Mouse (Mus musculus) forebrain, embryonic 15.5 days (tissue): ENCODE measurements at regions not wholly inside any gene's neighbourhood (a gene's known extent, or its start where the extent isn't known, plus 50 kb on each side); places are given as distances from the start of the nearest gene placed in this dataset.

Source experiments
- ATAC-seq: fragments of 200-750 bp; cut with Nextera tagmentation; replicated peaks from 2 replicates; pipeline ENCODE4 v1.8.0; 2017; ENCODE audit warnings: mild to moderate bottlenecking, moderate TSS enrichment, moderate library complexity
- H3K27ac ChIP-seq: fragments of 300-500 bp; sonication (generic); replicated peaks from 2 replicates; pipeline ENCODE4 v1.5.1; 2015; ENCODE audit warnings: mild to moderate bottlenecking, inconsistent platforms
- H3K27me3 ChIP-seq: fragments of 300-500 bp; sonication (generic); 2 replicates; pipeline ENCODE4 v1.6.1; 2015; ENCODE audit warnings: inconsistent platforms
- H3K36me3 ChIP-seq: fragments of 300-500 bp; sonication (generic); 2 replicates; pipeline ENCODE4 v1.6.1; 2015; ENCODE audit warnings: mild to moderate bottlenecking, inconsistent platforms
- H3K4me1 ChIP-seq: fragments of 300-500 bp; sonication (generic); 2 replicates; pipeline ENCODE4 v1.6.1; 2015; ENCODE audit warnings: inconsistent platforms
- H3K4me2 ChIP-seq: fragments of 300-500 bp; sonication (generic); replicated peaks from 2 replicates; pipeline ENCODE4 v1.6.1; 2015; ENCODE audit warnings: mild to moderate bottlenecking, inconsistent platforms
- H3K4me3 ChIP-seq: fragments of 300-500 bp; sonication (generic); 2 replicates; pipeline ENCODE4 v1.5.1; 2015; ENCODE audit warnings: mild to moderate bottlenecking, inconsistent platforms
- H3K9ac ChIP-seq: fragments of 300-500 bp; sonication (generic); replicated peaks from 2 replicates; pipeline ENCODE4 v1.6.1; 2015; ENCODE audit warnings: mild to moderate bottlenecking, inconsistent platforms
- H3K9me3 ChIP-seq: fragments of 300-500 bp; sonication (generic); 2 replicates; pipeline ENCODE4 v1.6.1; 2016; ENCODE audit warnings: inconsistent platforms
- WGBS: fragments of 180-500 bp; shearing (Covaris S2); methylation state at CpG from one replicate; pipeline ENCODE4 v1.1.7; 2015; ENCODE audit warnings: mixed read lengths; 5-methylcytosine and 5-hydroxymethylcytosine counted together

DNA sequence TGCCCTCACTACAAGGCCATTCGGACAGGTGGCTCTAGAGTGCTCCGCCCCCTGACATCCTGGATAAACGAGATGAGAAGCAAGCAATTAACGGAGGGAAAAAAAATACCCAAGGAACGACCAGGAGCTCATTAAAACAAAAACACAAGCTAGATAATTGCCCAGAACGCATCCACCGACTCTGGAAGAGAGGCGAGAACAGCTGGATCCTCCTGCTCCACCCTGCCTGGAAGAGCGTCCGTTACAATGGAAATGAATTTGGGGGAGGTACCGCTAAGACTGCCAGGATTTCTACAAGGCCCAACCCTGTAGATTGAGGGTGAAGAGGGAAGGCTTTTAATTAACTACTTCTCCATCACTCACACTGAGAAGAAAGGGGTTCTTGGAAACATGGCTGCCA lies 85.6 kb upstream of the Spaca7 start:
- ATAC-seq, result no peak

GRCm38 (mm10) chr8:12489194-12489593 lies 83.6 kb upstream of the Spaca7 start:
- H3K9ac ChIP-seq, result no peak overlapping the region
- WGBS, result 98% methylated on average over 5 of the region's 5 CpGs
- no peak overlapping the region for H3K4me3 ChIP-seq
- H3K27me3 ChIP-seq, result no peaks in the 10 kb centered on the region
- H3K4me1 ChIP-seq, result peaks cover 28% of the 10 kb centered on the region
- no peaks in the 10 kb centered on the region for H3K9me3 ChIP-seq
- H3K36me3 ChIP-seq, result no peaks in the 10 kb centered on the region
- no peak overlapping the region for H3K4me2 ChIP-seq
- no peak for ATAC-seq
- no peak overlapping the region for H3K27ac ChIP-seq

More for the DNA sequence above, 85.6 kb upstream of the Spaca7 start:
- 21% methylated on average over 11 of the region's 11 CpGs for WGBS
- Histone ChIP-seq H3K9ac (no peak overlapping the region), H3K36me3 (no peaks in the 10 kb centered on the region), H3K4me2 (no peak overlapping the region), H3K4me1 (peaks cover 30% of the 10 kb centered on the region), H3K27me3 (no peaks in the 10 kb centered on the region), H3K27ac (peak overlapping the region; percentile 50), H3K9me3 (no peaks in the 10 kb centered on the region), H3K4me3 (no peak overlapping the region)

DNA sequence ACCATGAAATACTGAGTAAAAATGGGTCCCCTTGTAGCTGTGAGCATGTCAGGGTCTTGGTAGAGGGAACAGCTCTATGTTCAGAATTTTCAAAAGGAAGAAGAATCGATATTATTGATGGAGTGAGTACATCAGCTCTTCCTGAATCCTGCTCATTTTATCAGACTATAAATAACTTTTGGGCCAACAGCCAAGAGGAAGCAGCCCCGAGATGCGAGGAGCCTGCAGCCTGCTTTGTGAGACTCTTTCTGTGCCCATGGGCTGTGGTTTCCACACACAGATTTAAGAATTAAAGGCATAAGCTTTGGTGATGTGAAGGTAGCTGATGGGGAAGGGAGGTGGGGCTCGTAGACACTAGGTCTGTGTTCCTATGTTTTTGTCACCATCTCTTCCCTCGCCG lies 81.4 kb upstream of the Spaca7 start:
- no peak for ATAC-seq
- Histone ChIP-seq H3K27ac (no peak overlapping the region), H3K4me3 (no peak overlapping the region), H3K9me3 (no peaks in the 10 kb centered on the region), H3K36me3 (no peaks in the 10 kb centered on the region), H3K4me1 (peaks cover 12% of the 10 kb centered on the region), H3K9ac (no peak overlapping the region), H3K27me3 (no peaks in the 10 kb centered on the region), H3K4me2 (no peak overlapping the region)
- WGBS, result 68% methylated on average over 6 of the region's 6 CpGs

- Histone ChIP-seq H3K4me3 (no peak overlapping the region), H3K4me2 (no peak overlapping the region), H3K9ac (no peak overlapping the region), H3K27me3 (no peaks in the 10 kb centered on the region), H3K36me3 (no peaks in the 10 kb centered on the region), H3K4me1 (peaks cover 5% of the 10 kb centered on the region), H3K27ac (no peak overlapping the region), H3K9me3 (no peaks in the 10 kb centered on the region)
- no peak for ATAC-seq
- 75% methylated on average over 2 of the region's 2 CpGs for WGBS
Observed at GRCm38 (mm10) chr8:12492461-12492860, 80.4 kb upstream of the Spaca7 start.

DNA sequence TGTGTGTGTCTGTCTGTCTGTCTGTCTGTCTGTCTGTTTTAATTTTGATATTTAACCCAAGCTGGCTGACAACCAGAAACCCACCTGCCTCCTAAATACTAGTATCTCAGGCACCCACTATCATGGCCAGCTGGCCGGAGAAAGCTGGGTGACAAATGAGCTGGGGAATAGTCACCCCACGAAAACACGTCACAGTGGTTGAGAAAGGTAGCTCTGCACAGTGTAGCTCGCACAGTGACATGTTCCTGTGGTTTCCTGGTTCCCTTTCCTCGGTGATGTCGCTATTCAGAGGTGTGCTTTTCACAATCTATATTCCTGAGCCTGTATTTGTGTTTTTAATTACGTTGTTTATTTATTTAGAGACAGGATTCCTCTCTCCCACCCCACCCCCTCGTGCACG lies 78.3 kb upstream of the Spaca7 start:
- Histone ChIP-seq H3K9me3 (no peaks in the 10 kb centered on the region), H3K9ac (no peak overlapping the region), H3K4me1 (peaks cover 4% of the 10 kb centered on the region; the same call in 1 of the 2 replicates), H3K36me3 (no peaks in the 10 kb centered on the region), H3K27me3 (no peaks in the 10 kb centered on the region), H3K4me2 (no peak overlapping the region), H3K4me3 (no peak overlapping the region), H3K27ac (no peak overlapping the region)
- ATAC-seq, result no peak
- whole genome bisulfite sequencing, result 80% methylated on average over 9 of the region's 9 CpGs

- no peaks in the 10 kb centered on the region for H3K36me3 ChIP-seq
- H3K27ac ChIP-seq, result no peak overlapping the region
- ATAC-seq, result no peak
- no peaks in the 10 kb centered on the region for H3K9me3 ChIP-seq
- no peaks in the 10 kb centered on the region for H3K27me3 ChIP-seq
- H3K4me1 ChIP-seq, result peaks cover 29% of the 10 kb centered on the region
- H3K4me2 ChIP-seq, result no peak overlapping the region
- WGBS, result 12% methylated on average over 6 of the region's 6 CpGs
- H3K4me3 ChIP-seq, result no peak overlapping the region
- H3K9ac ChIP-seq, result no peak overlapping the region
Observed at GRCm38 (mm10) chr8:12497420-12497819, 75.4 kb upstream of the Spaca7 start.

DNA sequence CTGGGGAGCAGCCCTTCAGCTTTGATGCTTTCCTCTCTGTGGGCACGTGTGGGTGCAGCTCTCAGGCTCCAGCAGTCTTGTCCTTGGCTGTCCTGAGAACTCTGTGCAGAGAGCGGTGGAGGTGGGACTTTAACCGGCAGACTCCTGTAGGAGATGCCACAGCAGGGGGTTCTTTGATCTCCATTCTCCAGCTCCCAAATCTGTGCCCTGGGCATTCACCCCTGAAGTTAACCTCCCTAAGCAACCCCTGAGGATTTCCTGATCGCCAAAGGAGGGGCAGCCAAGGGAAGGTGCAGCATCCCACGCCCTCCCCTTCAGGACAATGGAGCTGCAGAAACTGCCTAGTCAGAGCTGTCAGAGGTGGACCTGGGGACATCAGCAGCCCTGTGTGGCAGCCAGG lies 73.2 kb upstream of the Spaca7 start:
- no peak overlapping the region for H3K4me2 ChIP-seq
- 25% methylated on average over 5 of the region's 5 CpGs for WGBS
- no peak overlapping the region for H3K4me3 ChIP-seq
- no peak for ATAC-seq
- H3K9me3 ChIP-seq, result no peaks in the 10 kb centered on the region
- no peak overlapping the region for H3K9ac ChIP-seq
- H3K4me1 ChIP-seq, result peaks cover 48% of the 10 kb centered on the region
- no peaks in the 10 kb centered on the region for H3K36me3 ChIP-seq
- H3K27ac ChIP-seq, result no peak overlapping the region
- no peaks in the 10 kb centered on the region for H3K27me3 ChIP-seq

DNA sequence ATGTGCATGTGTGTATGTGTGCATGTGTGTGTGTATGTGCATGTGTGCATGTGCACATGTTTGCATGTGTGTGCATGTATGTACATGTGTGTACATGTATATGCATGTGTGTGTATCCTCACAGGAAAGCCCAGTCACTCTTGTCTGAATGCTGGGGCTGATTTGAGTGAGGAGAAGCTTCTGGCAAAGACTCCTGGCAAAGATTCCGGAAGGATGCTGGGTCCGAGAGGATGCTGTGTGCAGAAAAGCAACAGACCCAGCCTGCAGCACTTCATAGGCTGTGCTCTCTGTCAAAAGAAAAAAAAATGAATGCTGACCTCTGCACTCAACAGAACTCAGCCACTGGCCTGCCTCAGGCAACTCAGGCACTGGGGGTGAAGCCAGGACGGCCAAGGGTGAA lies 72.5 kb upstream of the Spaca7 start:
- no peak for ATAC-seq
- Histone ChIP-seq H3K27me3 (no peaks in the 10 kb centered on the region), H3K36me3 (no peaks in the 10 kb centered on the region), H3K9me3 (no peaks in the 10 kb centered on the region), H3K4me2 (no peak overlapping the region), H3K9ac (no peak overlapping the region), H3K4me3 (no peak overlapping the region), H3K27ac (no peak overlapping the region), H3K4me1 (peaks cover 53% of the 10 kb centered on the region)
- 40% methylated on average over 3 of the region's 3 CpGs for WGBS

DNA sequence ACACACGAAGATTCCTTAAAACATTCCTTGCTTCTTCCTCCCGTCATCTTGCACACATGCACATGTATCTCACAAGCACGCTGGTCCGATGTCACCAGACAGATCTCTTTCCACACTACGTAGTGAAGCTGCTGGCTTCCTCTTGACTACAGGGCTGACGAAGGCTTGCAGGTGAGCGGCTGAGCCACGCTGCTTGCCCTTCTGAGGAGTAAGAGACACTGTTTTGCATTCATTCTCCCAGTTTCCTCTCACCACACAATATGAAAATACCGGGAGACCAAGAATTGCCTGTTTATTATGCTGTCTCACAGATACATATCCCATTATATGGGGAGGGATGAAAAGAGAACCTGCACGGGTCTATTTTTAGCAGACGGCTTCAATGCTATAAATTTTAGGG lies 71.0 kb upstream of the Spaca7 start:
- Histone ChIP-seq H3K9me3 (no peaks in the 10 kb centered on the region), H3K4me3 (peak overlapping the region; percentile 33), H3K9ac (peak overlapping the region; percentile 30), H3K4me2 (peak overlapping the region; percentile 57), H3K27me3 (no peaks in the 10 kb centered on the region), H3K27ac (peak overlapping the region; percentile 74), H3K36me3 (no peaks in the 10 kb centered on the region), H3K4me1 (peaks cover 53% of the 10 kb centered on the region)
- 4% methylated on average over 11 of the region's 11 CpGs for WGBS
- ATAC-seq, result no peak

GRCm38 (mm10) chr8:12502321-12502775 lies 70.5 kb upstream of the Spaca7 start:
- Histone ChIP-seq H3K4me2 (peak overlapping the region; percentile 57), H3K27ac (peak overlapping the region; percentile 74), H3K36me3 (no peaks in the 10 kb centered on the region), H3K4me3 (peak overlapping the region; percentile 33), H3K9me3 (no peaks in the 10 kb centered on the region), H3K27me3 (no peaks in the 10 kb centered on the region), H3K4me1 (peaks cover 51% of the 10 kb centered on the region), H3K9ac (peak overlapping the region; percentile 30; the same call in 1 of the 2 replicates)
- peak; percentile 87 for ATAC-seq
- WGBS, result under 1% methylated on average over 22 of the region's 22 CpGs

DNA sequence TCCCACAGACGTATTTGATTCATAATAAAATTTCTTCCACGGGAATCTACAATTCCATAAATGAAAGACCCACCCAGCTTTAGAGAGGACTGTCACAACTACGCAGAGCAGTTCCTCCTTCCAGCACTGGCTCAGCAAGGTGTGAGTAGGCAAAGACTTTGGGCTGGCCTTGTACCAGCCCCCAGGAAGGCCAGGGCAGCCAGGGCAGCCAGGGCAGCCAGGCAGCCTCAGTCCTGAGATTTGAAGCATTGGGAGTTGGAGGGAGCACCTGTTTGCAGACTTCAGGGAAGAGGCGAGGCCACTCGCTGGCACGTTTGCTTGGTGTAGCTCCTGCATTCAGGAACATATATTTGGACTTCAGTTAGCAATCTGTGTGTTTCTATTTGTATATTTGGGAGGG lies 70.0 kb upstream of the Spaca7 start:
- H3K27ac ChIP-seq, result peak overlapping the region; percentile 74
- peak overlapping the region; percentile 33; the same call in 1 of the 2 replicates for H3K4me3 ChIP-seq
- peak overlapping the region; percentile 57 for H3K4me2 ChIP-seq
- no peaks in the 10 kb centered on the region for H3K36me3 ChIP-seq
- 12% methylated on average over 6 of the region's 6 CpGs for WGBS
- peak; percentile 14; the same call in 1 of the 2 replicates for ATAC-seq
- H3K9me3 ChIP-seq, result no peaks in the 10 kb centered on the region
- peaks cover 51% of the 10 kb centered on the region for H3K4me1 ChIP-seq
- H3K27me3 ChIP-seq, result no peaks in the 10 kb centered on the region
- peak overlapping the region; percentile 30; the same call in 1 of the 2 replicates for H3K9ac ChIP-seq

- H3K27ac ChIP-seq, result peak overlapping the region; percentile 74
- whole genome bisulfite sequencing, result 2% methylated on average over 14 of the region's 14 CpGs
- no peaks in the 10 kb centered on the region for H3K36me3 ChIP-seq
- no peaks in the 10 kb centered on the region for H3K9me3 ChIP-seq
- H3K27me3 ChIP-seq, result no peaks in the 10 kb centered on the region
- no peak; the same call in 1 of the 2 replicates for ATAC-seq
- H3K4me3 ChIP-seq, result no peak overlapping the region
- H3K9ac ChIP-seq, result no peak overlapping the region
- H3K4me2 ChIP-seq, result no peak overlapping the region
- peaks cover 51% of the 10 kb centered on the region for H3K4me1 ChIP-seq
Observed at GRCm38 (mm10) chr8:12503344-12503743, 69.5 kb upstream of the Spaca7 start.

DNA sequence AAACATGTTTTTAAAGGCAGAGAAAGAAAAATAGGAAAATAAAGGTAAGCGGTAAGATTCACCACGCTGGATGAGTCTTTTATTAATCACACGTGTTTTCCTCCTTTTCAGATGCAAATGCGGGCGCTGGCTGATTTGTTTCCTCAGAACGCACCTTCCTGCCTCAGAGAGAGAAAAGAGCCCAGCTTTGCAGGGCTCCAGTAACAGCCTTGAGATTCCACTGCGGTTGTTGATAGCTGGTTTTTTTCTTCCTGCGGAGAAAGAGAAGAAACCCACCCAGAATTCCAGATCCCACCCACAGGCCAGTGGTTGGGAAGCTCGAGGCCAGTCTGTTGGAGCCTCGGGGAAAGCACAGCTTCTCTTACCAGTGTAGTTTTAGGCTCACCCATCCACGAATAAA lies 68.6 kb upstream of the Spaca7 start:
- Histone ChIP-seq H3K9ac (no peak overlapping the region), H3K4me2 (peak overlapping the region; percentile 15; the same call in 1 of the 2 replicates), H3K36me3 (no peaks in the 10 kb centered on the region), H3K9me3 (no peaks in the 10 kb centered on the region), H3K27ac (peak overlapping the region; percentile 74), H3K27me3 (no peaks in the 10 kb centered on the region), H3K4me1 (peaks cover 51% of the 10 kb centered on the region), H3K4me3 (no peak overlapping the region)
- under 1% methylated on average over 11 of the region's 11 CpGs for WGBS
- ATAC-seq, result no peak
